Mouse (Mus musculus) ES-E14 (cell line): Measurements from ENCODE around the gene Med18.
"Not testable (repeated sequence)": the region's sequence is repeated elsewhere in the genome, so short reads cannot be mapped to it uniquely, and the experiment has no call there.

Experiments
- CHD2 ChIP-seq: IDR thresholded peaks from 2 replicates; pipeline ENCODE4 v1.6.1; 2014; ENCODE audit warnings: mild to moderate bottlenecking, low read depth, low read length, inconsistent platforms
- HCFC1 ChIP-seq: IDR thresholded peaks from 2 replicates; pipeline ENCODE4 v1.6.1; 2012; ENCODE audit warnings: low read length, inconsistent platforms, borderline replicate concordance; ENCODE audit not compliant: insufficient read depth
- MAFK ChIP-seq: IDR thresholded peaks from 2 replicates; pipeline ENCODE4 v1.6.1; 2014; ENCODE audit warnings: mild to moderate bottlenecking, low read depth, low read length, inconsistent platforms; ENCODE audit not compliant: insufficient read depth
- ZC3H11A ChIP-seq: IDR thresholded peaks from 2 replicates; pipeline ENCODE4 v1.6.1; 2012; ENCODE audit warnings: low read depth, mild to moderate bottlenecking, inconsistent platforms, low read length, borderline replicate concordance
- ZNF384 ChIP-seq: IDR thresholded peaks from 2 replicates; pipeline ENCODE4 v1.6.1; 2012; ENCODE audit warnings: low read depth, low read length, inconsistent platforms

DNA sequence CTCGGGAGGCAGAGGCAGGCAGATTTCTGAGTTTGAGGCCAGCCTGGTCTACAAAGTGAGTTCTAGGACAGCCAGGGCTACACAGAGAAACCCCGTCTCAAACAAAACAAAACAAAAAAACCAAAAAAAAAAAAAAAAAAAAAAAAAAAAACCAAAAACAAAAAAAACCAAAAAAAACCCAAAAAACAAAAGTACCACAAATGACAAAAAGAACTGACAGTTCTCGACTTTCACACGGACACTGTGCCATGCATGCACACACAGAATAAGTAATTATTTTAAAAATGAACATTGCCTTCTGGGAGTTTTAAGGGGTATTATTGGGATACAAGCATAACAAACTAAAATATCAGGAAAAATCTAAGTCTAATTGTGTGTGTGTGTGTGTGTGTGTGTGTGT, 50.5 kb downstream of the Med18 start:
- TF ChIP-seq ZC3H11A, HCFC1, CHD2, MAFK: not testable (repeated sequence)
- peak; percentile 79 for TF ChIP-seq ZNF384
